Comparison of ENCODE assay signal across 9 mouse cellular contexts in the genomic region with DNA sequence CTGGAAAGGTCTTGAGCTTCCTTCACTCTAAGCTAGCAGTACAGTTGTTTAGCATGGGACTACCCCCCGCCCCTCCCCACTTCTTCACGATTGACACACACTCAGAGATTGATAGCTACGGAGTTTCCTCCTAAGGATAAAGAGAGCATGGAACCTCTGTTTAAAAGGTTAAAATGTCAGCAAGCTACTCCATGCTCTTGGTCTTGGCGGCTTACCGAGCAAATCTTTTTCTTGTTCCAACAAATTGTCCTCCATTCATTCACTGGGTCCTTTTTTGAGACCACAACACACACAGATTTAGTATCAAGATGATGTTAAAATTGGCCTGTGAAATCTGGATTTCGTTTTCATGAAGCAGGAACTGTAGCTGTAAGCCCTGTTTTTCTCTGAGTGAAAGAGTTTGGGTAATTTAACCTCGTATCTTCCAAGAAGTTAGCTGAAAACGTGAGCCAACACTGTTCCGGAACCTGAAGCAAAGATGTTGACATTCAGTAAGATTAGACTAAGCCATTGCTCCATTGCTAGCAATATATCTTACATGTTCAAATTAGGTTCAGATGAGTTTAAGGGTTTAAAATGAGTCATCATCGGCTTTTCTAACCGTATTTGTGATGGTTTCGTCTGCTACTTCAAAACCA. TPM values are rescaled to one million over a fixed set of nuclear protein-coding genes. Genes with fewer than 3 reads are reported as not detected.
DNase-seq lines count a peak whose midpoint lies in the region; ATAC-seq and TF ChIP-seq lines count a peak whose summit lies in the region.
"Had no signal": no experiment of that assay in that cellular context is flagged by ENCODE, and none has a peak within 500 bp of the region (broad histone marks: within the 10 kb centered on the region; RNA-seq: fewer than 3 reads in every experiment).

No protein-coding gene starts in this region.

- 22% methylated on average over 12 of the region's 12 CpGs for WGBS in kidney, embryonic 16.5 days
- 29% methylated on average over 12 of the region's 12 CpGs for WGBS in forebrain, embryonic 15.5 days
- WGBS in liver, embryonic 14.5 days (ENCODE audit: insufficient replicate concordance), result 19% methylated on average over 12 of the region's 12 CpGs

- no peak for TF ChIP-seq EP300 in liver, embryonic 14.5 days (IDR thresholded peaks at IDR 0.05; ENCODE audit: low read depth)

- no peaks in the 10 kb centered on the region for H3K27me3 ChIP-seq in kidney, embryonic 16.5 days (ENCODE audit: insufficient read depth, low read length)
- H3K27me3 ChIP-seq in forebrain, embryonic 15.5 days, result no peaks in the 10 kb centered on the region
- H3K27me3 ChIP-seq in liver, embryonic 14.5 days (ENCODE audit: control insufficient read depth, insufficient read depth, low read length), result no peaks in the 10 kb centered on the region

- DNase-seq in kidney, adult 8-10 months, result no peak
- DNase-seq in adipocyte (ENCODE audit: low spot score), result peak; percentile 57
- DNase-seq in liver, embryonic 14.5 days (ENCODE audit: low read depth in 3 of 3, low spot score in 3 of 3), result peak in 1 of 3 experiments; percentile 26
- peak; percentile 21 for DNase-seq in telencephalon, adult 2 months (ENCODE audit: low read depth, low spot score)
- no peak for DNase-seq in thymus, postnatal 10 days (ENCODE audit: low spot score in 2 of 2)
- DNase-seq in adrenal gland, postnatal 4 days (ENCODE audit: low spot score in 2 of 2), result no peak

- H3K4me2 ChIP-seq in kidney, embryonic 16.5 days (replicated peaks; ENCODE audit: low read depth, low read length), result peak overlapping the region; percentile 53
- peak overlapping the region; percentile 65 for H3K4me2 ChIP-seq in forebrain, embryonic 15.5 days (replicated peaks)
- H3K4me2 ChIP-seq in liver, embryonic 14.5 days (ENCODE audit: low read depth), result peak overlapping the region; percentile 73

- peak overlapping the region; percentile 50 for H3K9ac ChIP-seq in kidney, embryonic 16.5 days (replicated peaks; ENCODE audit: low read length)
- peak overlapping the region; percentile 53 for H3K9ac ChIP-seq in forebrain, embryonic 15.5 days (replicated peaks)
- H3K9ac ChIP-seq in liver, embryonic 14.5 days (replicated peaks), result peak overlapping the region; percentile 81

- H3K4me1 ChIP-seq in kidney, embryonic 16.5 days (ENCODE audit: insufficient read depth, low read length), result peaks cover 17% of the 10 kb centered on the region
- peaks cover 29% of the 10 kb centered on the region for H3K4me1 ChIP-seq in forebrain, embryonic 15.5 days
- peaks cover 8 to 19% of the 10 kb centered on the region in 2 experiments for H3K4me1 ChIP-seq in liver, embryonic 14.5 days (replicated peaks; ENCODE audit: control insufficient read depth in 2 of 2, insufficient read depth in 2 of 2, low read length in 1 of 2)

- ATAC-seq in kidney, embryonic 16.5 days (ENCODE audit: low FRiP score, low TSS enrichment), result no peak
- ATAC-seq in forebrain, embryonic 15.5 days (replicated peaks), result no peak
- ATAC-seq in liver, embryonic 14.5 days (ENCODE audit: insufficient read depth), result no peak

- no peak for TF ChIP-seq CTCF in liver, embryonic 14.5 days (IDR thresholded peaks at IDR 0.05; ENCODE audit: low read depth)

- peaks cover 3% of the 10 kb centered on the region; the same call in 1 of the 2 replicates for H3K36me3 ChIP-seq in kidney, embryonic 16.5 days (ENCODE audit: insufficient read depth, low read length)
- no peaks in the 10 kb centered on the region for H3K36me3 ChIP-seq in forebrain, embryonic 15.5 days
- H3K36me3 ChIP-seq in liver, embryonic 14.5 days (replicated peaks; ENCODE audit: control insufficient read depth, insufficient read depth, low read depth), result peaks cover 11% of the 10 kb centered on the region

- peak overlapping the region; percentile 95 for H3K4me3 ChIP-seq in kidney, embryonic 16.5 days (ENCODE audit: low read length)
- H3K4me3 ChIP-seq in forebrain, embryonic 15.5 days, result peak overlapping the region; percentile 88
- H3K4me3 ChIP-seq in liver, embryonic 14.5 days (ENCODE audit: insufficient read depth in 1 of 2, low read depth in 2 of 2, low read length in 2 of 2), result peak overlapping the region; percentile 56 to 100

- H3K9me3 ChIP-seq in kidney, embryonic 16.5 days (ENCODE audit: low read length), result no peaks in the 10 kb centered on the region
- no peaks in the 10 kb centered on the region for H3K9me3 ChIP-seq in forebrain, embryonic 15.5 days
- no peaks in the 10 kb centered on the region for H3K9me3 ChIP-seq in liver, embryonic 14.5 days (ENCODE audit: control insufficient read depth, low read length)

- no peak overlapping the region for H3K27ac ChIP-seq in kidney, embryonic 16.5 days (ENCODE audit: low read length)
- peak overlapping the region; percentile 45 for H3K27ac ChIP-seq in forebrain, embryonic 15.5 days (replicated peaks)
- peak overlapping the region; percentile 61 for H3K27ac ChIP-seq in liver, embryonic 14.5 days

RNA-seq across cellular contexts. Expression of a gene that starts 0.7 kb away (rescaled TPM):
- 39.7 and 43.0 TPM in 2 replicates for polyA plus RNA-seq in kidney, embryonic 16.5 days (2015; fragmentation: Nextera tagmentation; extraction: Ambion mirVana)
- 32.8 and 35.4 TPM in 2 replicates for polyA plus RNA-seq in forebrain, embryonic 15.5 days (2015; fragmentation: Nextera tagmentation; extraction: Ambion mirVana)
- polyA plus RNA-seq in liver, embryonic 14.5 days (2012; rRNA removed), result 15.3 and 21.5 TPM in 2 replicates
- polyA plus RNA-seq in liver, embryonic 14.5 days (2014; fragmentation: Nextera tagmentation; extraction: Ambion mirVana), result 33.7 and 34.3 TPM in 2 replicates
- 10 to 100 TPM; 92.3 to 93.1 TPM for total RNA-seq in adrenal gland, postnatal 4 days (2021)

RNA-seq across cellular contexts. Expression of a gene that starts 39.2 kb away (rescaled TPM):
- 0.10 and 0.18 TPM in 2 replicates for polyA plus RNA-seq in kidney, embryonic 16.5 days (2015; fragmentation: Nextera tagmentation; extraction: Ambion mirVana)
- polyA plus RNA-seq in forebrain, embryonic 15.5 days (2015; fragmentation: Nextera tagmentation; extraction: Ambion mirVana), result 0.15 and 0.17 TPM in 2 replicates
- 0.02 and 0.03 TPM in 2 replicates for polyA plus RNA-seq in liver, embryonic 14.5 days (2012; rRNA removed)
- 0.05 and 0.13 TPM in 2 replicates for polyA plus RNA-seq in liver, embryonic 14.5 days (2014; fragmentation: Nextera tagmentation; extraction: Ambion mirVana)
- 1 to 10 TPM; 1.9 to 5.7 TPM for total RNA-seq in adrenal gland, postnatal 4 days (2021)
- total RNA-seq: neutrophil, adult 5-6 weeks had no signal

Comparison
In these comparisons a context has a peak if more than half of its experiments do, and no peak if none do; other contexts are left out.
1. DNase-seq: peak in adipocyte (single experiment) and telencephalon, adult 2 months (single experiment); none in kidney, adult 8-10 months (0 of 2), thymus, postnatal 10 days (0 of 2) and adrenal gland, postnatal 4 days (0 of 2).
2. Peak in every context shown above with its lines, with median percentiles within 50 percentile points of each other: H3K4me2 ChIP-seq, H3K4me3 ChIP-seq and H3K9ac ChIP-seq.